Mouse (Mus musculus) embryonic fibroblast, embryonic 13.5 days (primary cell): ENCODE data around the gene Cpvl.

Experiments used
- CTCF ChIP-seq: IDR thresholded peaks from 2 replicates; pipeline ENCODE4 v1.5.1; 2011; ENCODE audit warnings: mild to moderate bottlenecking, control low read depth, low read length, moderate library complexity, borderline replicate concordance; ENCODE audit not compliant: insufficient read depth
- POLR2A ChIP-seq: IDR thresholded peaks from 2 replicates; pipeline ENCODE4 v1.6.1; 2011; ENCODE audit warnings: low read depth, mild to moderate bottlenecking, control low read depth, low read length, moderate library complexity

DNA sequence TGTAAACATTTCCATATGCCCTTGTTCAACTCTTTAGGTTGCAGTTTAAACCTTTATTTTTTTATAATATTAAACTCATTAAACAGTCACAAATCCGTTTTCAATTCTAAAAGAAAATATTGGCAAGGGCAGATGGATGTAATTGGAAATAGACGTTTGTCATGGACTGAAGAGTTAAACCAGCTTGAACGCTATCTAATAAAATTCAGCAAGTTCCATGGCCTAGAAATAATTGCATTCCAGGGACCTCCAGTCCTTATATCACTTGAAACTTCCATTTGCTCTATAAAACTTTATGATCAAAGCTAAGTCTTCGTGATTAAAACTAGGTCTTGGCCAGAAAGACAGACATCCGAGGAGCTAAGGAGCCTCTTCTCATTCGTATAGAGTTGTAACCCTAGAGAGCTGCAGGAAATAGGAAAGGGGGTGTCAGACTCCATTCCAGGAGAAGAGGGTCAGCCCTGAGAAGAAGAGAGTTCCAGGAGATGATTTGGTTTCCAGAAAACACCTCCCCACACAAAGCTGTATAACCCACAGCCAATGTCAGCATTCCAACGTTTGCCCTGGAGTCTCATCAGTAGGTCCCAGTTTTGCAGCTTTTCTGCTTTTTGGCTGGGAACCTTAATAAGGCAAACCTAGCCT lies 36.2 kb downstream of the Cpvl start:
- TF ChIP-seq CTCF (no peak), POLR2A (no peak)
